Mouse (Mus musculus) lung, embryonic 14.5 days (tissue): ENCODE measurements around the gene Cldn4. TPM values are rescaled to one million over a fixed set of nuclear protein-coding genes. Genes with fewer than 3 reads are reported as not detected.
"Not testable (repeated sequence)": the region's sequence is repeated elsewhere in the genome, so short reads cannot be mapped to it uniquely, and the experiment has no call there.

ENCODE experiments used
- ATAC-seq: fragments of 200-750 bp; cut with Nextera tagmentation; 2 replicates; pipeline ENCODE4 v1.8.0; 2017; ENCODE audit warnings: mild to moderate bottlenecking, moderate TSS enrichment, moderate library complexity; ENCODE audit not compliant: insufficient read depth
- DNase-seq: peaks from one replicate; pipeline ENCODE4 v3.0.0-alpha.2; 2015
- H3K27ac ChIP-seq: fragments of 300-500 bp; sonication (generic); 2 replicates; pipeline ENCODE4 v1.5.1; 2014; ENCODE audit warnings: low read depth, mild to moderate bottlenecking, moderate library complexity
- H3K27me3 ChIP-seq: fragments of 300-500 bp; sonication (generic); 2 replicates; pipeline ENCODE4 v1.6.1; 2014; ENCODE audit warnings: low read length, control low read depth; ENCODE audit not compliant: insufficient read depth
- H3K36me3 ChIP-seq: fragments of 300-500 bp; sonication (generic); 2 replicates; pipeline ENCODE4 v1.6.1; 2014; ENCODE audit warnings: control low read depth; ENCODE audit not compliant: insufficient read depth
- H3K4me1 ChIP-seq: fragments of 300-500 bp; sonication (generic); 2 replicates; pipeline ENCODE4 v1.6.1; 2014; ENCODE audit warnings: antibody characterized with exemption, control low read depth; ENCODE audit not compliant: insufficient read depth
- H3K4me2 ChIP-seq: fragments of 300-500 bp; sonication (generic); 2 replicates; pipeline ENCODE4 v1.6.1; 2014; ENCODE audit warnings: mild to moderate bottlenecking
- H3K4me3 ChIP-seq: fragments of 300-500 bp; sonication (generic); 2 replicates; pipeline ENCODE4 v1.5.1; 2014; ENCODE audit warnings: low read depth, low read length
- H3K9ac ChIP-seq: fragments of 300-500 bp; sonication (generic); 2 replicates; pipeline ENCODE4 v1.6.1; 2014
- H3K9me3 ChIP-seq: fragments of 300-500 bp; sonication (generic); 2 replicates; pipeline ENCODE4 v1.6.1; 2016; ENCODE audit warnings: low read depth, low read length, control low read depth
- CTCF ChIP-seq: IDR thresholded peaks from 2 replicates; pipeline ENCODE4 v1.5.1; 2016; ENCODE audit warnings: antibody characterized with exemption, low read depth
- WGBS: fragments of 180-500 bp; shearing (Covaris S2); extraction: QIAGEN DNeasy Blood & Tissue Kit; methylation state at CpG from one replicate; pipeline ENCODE4 v1.1.7; 2014; 5-methylcytosine and 5-hydroxymethylcytosine counted together
- polyA plus RNA-seq: library from polyadenylated mRNA; unstranded; fragments of >200 nt; fragmentation: Nextera tagmentation; extraction: Ambion mirVana; gene quantifications from 2 replicates; pipeline ENCODE4 v1.2.1, GENCODE M21; 2014

Gene Cldn4
- polyA plus RNA-seq, 1 experiment from 2014 or later = 42.4 TPM

GRCm38 (mm10) chr5:134939069-134939468 lies 7.7 kb downstream of the Cldn4 start:
- DNase-seq (no peak), ATAC-seq (no peak)
- Histone ChIP-seq H3K9ac (no peak overlapping the region), H3K36me3 (0 out of 2 replicates have a peak, but pooled peaks cover 3% of the 10 kb centered on the region), H3K4me3 (no peak overlapping the region), H3K4me2 (no peak overlapping the region), H3K27me3 (no peaks in the 10 kb centered on the region), H3K27ac (no peak overlapping the region), H3K9me3 (no peaks in the 10 kb centered on the region), H3K4me1 (no peaks in the 10 kb centered on the region)
- WGBS = 61% methylated on average over 3 of the region's 3 CpGs
- TF ChIP-seq CTCF = no peak

- Histone ChIP-seq H3K9me3 (no peaks in the 10 kb centered on the region), H3K36me3 (0 out of 2 replicates have a peak, but pooled peaks cover 3% of the 10 kb centered on the region), H3K9ac (no peak overlapping the region), H3K4me1 (no peaks in the 10 kb centered on the region), H3K4me2 (no peak overlapping the region), H3K27ac (no peak overlapping the region), H3K4me3 (no peak overlapping the region), H3K27me3 (no peaks in the 10 kb centered on the region)
- 81% methylated on average over 6 of the region's 6 CpGs for WGBS
- ATAC-seq = no peak
- no peak for TF ChIP-seq CTCF
- DNase-seq = no peak
Measured at GRCm38 (mm10) chr5:134936626-134937185, 10.0 kb downstream of the Cldn4 start.

GRCm38 (mm10) chr5:134936051-134936450 lies 10.7 kb downstream of the Cldn4 start:
- TF ChIP-seq CTCF = no peak
- no peak for ATAC-seq
- DNase-seq = no peak
- Histone ChIP-seq H3K4me3 (no peak overlapping the region), H3K4me2 (no peak overlapping the region), H3K9me3 (no peaks in the 10 kb centered on the region), H3K9ac (no peak overlapping the region), H3K27me3 (no peaks in the 10 kb centered on the region), H3K36me3 (0 out of 2 replicates have a peak, but pooled peaks cover under 1% of the 10 kb centered on the region), H3K4me1 (no peaks in the 10 kb centered on the region), H3K27ac (no peak overlapping the region)
- 87% methylated on average over 6 of the region's 6 CpGs for WGBS

GRCm38 (mm10) chr5:134934666-134935065 lies 12.1 kb downstream of the Cldn4 start:
- H3K4me2 ChIP-seq = no peak overlapping the region
- DNase-seq (no peak), ATAC-seq (no peak)
- H3K4me3 ChIP-seq = no peak overlapping the region
- no peak overlapping the region for H3K27ac ChIP-seq
- no peaks in the 10 kb centered on the region for H3K27me3 ChIP-seq
- no peaks in the 10 kb centered on the region for H3K36me3 ChIP-seq
- no peaks in the 10 kb centered on the region for H3K4me1 ChIP-seq
- 86% methylated on average over 3 of the region's 3 CpGs for WGBS
- H3K9me3 ChIP-seq = no peaks in the 10 kb centered on the region
- no peak overlapping the region for H3K9ac ChIP-seq
- TF ChIP-seq CTCF = no peak

GRCm38 (mm10) chr5:134933686-134934085 lies 13.0 kb downstream of the Cldn4 start:
- H3K27me3 ChIP-seq, H3K9ac ChIP-seq, H3K4me2 ChIP-seq, DNase-seq, H3K4me3 ChIP-seq, H3K4me1 ChIP-seq, H3K9me3 ChIP-seq, ATAC-seq, H3K36me3 ChIP-seq, H3K27ac ChIP-seq: not testable (repeated sequence)
- WGBS = 84% methylated on average over 5 of the region's 5 CpGs

GRCm38 (mm10) chr5:134933281-134933680 lies 13.5 kb downstream of the Cldn4 start:
- Histone ChIP-seq H3K9ac (no peak overlapping the region), H3K9me3 (no peaks in the 10 kb centered on the region), H3K4me2 (peak overlapping the region; percentile 98), H3K27ac (no peak overlapping the region), H3K27me3 (no peaks in the 10 kb centered on the region), H3K4me1 (no peaks in the 10 kb centered on the region), H3K36me3 (no peaks in the 10 kb centered on the region), H3K4me3 (0 out of 2 replicates have a peak overlapping the region, but pooled peaks have one; percentile 73)
- WGBS = 89% methylated on average over 8 of the region's 8 CpGs
- DNase-seq (no peak), ATAC-seq (no peak)
- TF ChIP-seq CTCF = no peak

GRCm38 (mm10) chr5:134932903-134933276 lies 13.8 kb downstream of the Cldn4 start:
- H3K27me3 ChIP-seq = no peaks in the 10 kb centered on the region
- no peaks in the 10 kb centered on the region for H3K9me3 ChIP-seq
- no peak overlapping the region for H3K27ac ChIP-seq
- ATAC-seq = peak; percentile 36; the same call in 1 of the 2 replicates
- no peaks in the 10 kb centered on the region for H3K36me3 ChIP-seq
- no peaks in the 10 kb centered on the region for H3K4me1 ChIP-seq
- peak overlapping the region; percentile 73 for H3K4me3 ChIP-seq
- 40% methylated on average over 9 of the region's 9 CpGs for WGBS
- peak; percentile 85 for DNase-seq
- H3K4me2 ChIP-seq = peak overlapping the region; percentile 98
- H3K9ac ChIP-seq = peak overlapping the region; percentile 79
- TF ChIP-seq CTCF = peak; percentile 52
